Mouse (Mus musculus) forebrain, embryonic 13.5 days (tissue): ENCODE measurements around the gene Gtsf1. TPM values are rescaled to one million over a fixed set of nuclear protein-coding genes. Genes with fewer than 3 reads are reported as not detected.
A peak's percentile ranks its signal among the peaks of the same experiment; 100 is the strongest.

Experiments
- ATAC-seq: fragments of 200-750 bp; cut with Nextera tagmentation; 2 replicates; pipeline ENCODE4 v1.8.0; 2017
- H3K27ac ChIP-seq: fragments of 300-500 bp; sonication (generic); 2 replicates; pipeline ENCODE4 v1.5.1; 2015; ENCODE audit warnings: inconsistent platforms, mild to moderate bottlenecking, moderate library complexity
- H3K27me3 ChIP-seq: fragments of 300-500 bp; sonication (generic); 2 replicates; pipeline ENCODE4 v1.6.1; 2015; ENCODE audit warnings: mild to moderate bottlenecking, inconsistent platforms
- H3K36me3 ChIP-seq: fragments of 300-500 bp; sonication (generic); 2 replicates; pipeline ENCODE4 v1.6.1; 2015; ENCODE audit warnings: mild to moderate bottlenecking, inconsistent platforms; ENCODE audit not compliant: poor library complexity, severe bottlenecking
- H3K4me1 ChIP-seq: fragments of 300-500 bp; sonication (generic); 2 replicates; pipeline ENCODE4 v1.6.1; 2015; ENCODE audit warnings: inconsistent platforms
- H3K4me2 ChIP-seq: fragments of 300-500 bp; sonication (generic); 2 replicates; pipeline ENCODE4 v1.6.1; 2015; ENCODE audit warnings: inconsistent platforms, mild to moderate bottlenecking, moderate library complexity
- H3K4me3 ChIP-seq: fragments of 300-500 bp; sonication (generic); 2 replicates; pipeline ENCODE4 v1.5.1; 2015; ENCODE audit warnings: mild to moderate bottlenecking, inconsistent platforms
- H3K9ac ChIP-seq: fragments of 300-500 bp; sonication (generic); 2 replicates; pipeline ENCODE4 v1.6.1; 2015; ENCODE audit warnings: mild to moderate bottlenecking, inconsistent platforms
- H3K9me3 ChIP-seq: fragments of 300-500 bp; sonication (generic); replicated peaks from 2 replicates; pipeline ENCODE4 v1.6.1; 2016; ENCODE audit warnings: inconsistent platforms
- WGBS: fragments of 180-500 bp; shearing (Covaris S2); methylation state at CpG from one replicate; pipeline ENCODE4 v1.1.7; 2015; 5-methylcytosine and 5-hydroxymethylcytosine counted together
- polyA plus RNA-seq: library from polyadenylated mRNA; unstranded; fragments of >200 nt; fragmentation: Nextera tagmentation; extraction: Ambion mirVana; gene quantifications from 2 replicates; pipeline ENCODE4 v1.2.1, GENCODE M21; 2015

Gtsf1 gene
- polyA plus RNA-seq, 1 experiment from 2014 or later = not detected

DNA sequence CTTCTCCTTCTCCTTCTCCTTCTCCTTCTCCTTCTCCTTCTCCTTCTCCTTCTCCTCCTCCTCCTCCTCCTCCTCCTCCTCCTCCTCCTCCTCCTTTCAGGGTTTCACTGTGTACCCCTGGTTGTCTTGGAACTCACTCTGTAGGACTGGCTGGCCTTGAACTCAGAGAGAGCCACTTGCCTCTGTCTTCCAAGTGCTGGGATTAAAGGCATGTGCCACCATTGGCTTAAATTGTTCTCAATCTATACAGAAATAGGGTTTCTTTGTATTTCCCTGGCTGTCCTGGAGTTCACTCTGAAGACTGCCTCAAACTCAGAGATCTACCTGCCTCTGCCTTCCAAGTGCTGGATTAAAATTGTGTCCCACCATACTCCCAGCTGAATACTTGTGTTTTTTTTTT, 57.8 kb downstream of the Gtsf1 start:
- Histone ChIP-seq H3K4me2 (no peak overlapping the region), H3K4me1 (no peaks in the 10 kb centered on the region), H3K27me3 (no peaks in the 10 kb centered on the region), H3K9ac (no peak overlapping the region), H3K36me3 (no peaks in the 10 kb centered on the region), H3K9me3 (no peaks in the 10 kb centered on the region), H3K4me3 (no peak overlapping the region), H3K27ac (no peak overlapping the region)
- ATAC-seq = no peak

DNA sequence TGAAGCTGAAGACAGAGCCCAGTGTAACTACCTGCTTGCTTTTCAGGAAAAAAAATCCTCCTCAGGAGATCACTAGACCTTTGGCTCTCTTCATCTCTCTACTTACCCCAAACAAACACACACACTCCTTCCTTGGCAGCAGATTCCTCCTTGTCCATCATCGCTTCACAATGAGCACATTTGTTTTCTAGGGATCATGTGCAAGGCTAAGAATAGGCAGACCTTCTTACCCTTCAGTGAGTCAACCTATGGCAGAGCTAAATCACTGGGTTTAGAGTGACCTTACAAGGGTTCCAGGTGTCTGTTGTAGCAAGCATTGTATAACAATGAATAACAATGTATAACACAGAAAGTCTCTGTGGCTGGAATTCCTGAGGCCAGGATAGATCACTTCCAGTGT, 58.5 kb downstream of the Gtsf1 start:
- Histone ChIP-seq H3K27me3 (peaks cover 4% of the 10 kb centered on the region; the same call in 1 of the 2 replicates), H3K4me2 (no peak overlapping the region), H3K36me3 (no peaks in the 10 kb centered on the region), H3K27ac (no peak overlapping the region), H3K4me3 (no peak overlapping the region), H3K9ac (no peak overlapping the region), H3K9me3 (no peaks in the 10 kb centered on the region), H3K4me1 (peaks cover 4% of the 10 kb centered on the region)
- ATAC-seq = no peak
- WGBS = 86% methylated on average over 1 of the region's 1 CpGs

DNA sequence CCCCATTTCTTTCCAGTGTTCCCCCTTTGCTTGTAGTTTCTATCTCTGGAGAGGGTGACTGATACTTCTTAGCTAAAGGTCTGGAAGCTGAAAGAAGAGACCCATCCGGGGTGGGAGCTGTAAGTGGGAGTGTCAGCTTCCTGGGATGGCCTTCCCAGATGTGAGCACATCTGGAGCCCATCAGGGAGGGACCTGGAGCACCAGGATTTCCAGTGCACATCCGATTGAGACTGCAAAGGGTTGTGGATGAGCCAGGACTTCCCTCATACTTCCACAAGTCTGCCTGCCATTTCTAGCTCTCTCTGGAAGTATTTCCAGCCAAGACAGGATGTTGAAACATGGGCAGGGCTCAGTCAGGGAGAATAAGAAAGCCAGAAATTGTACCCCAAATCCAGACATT, 59.1 kb downstream of the Gtsf1 start:
- Histone ChIP-seq H3K4me3 (no peak overlapping the region), H3K27me3 (peaks cover 8% of the 10 kb centered on the region; the same call in 1 of the 2 replicates), H3K9ac (no peak overlapping the region), H3K27ac (no peak overlapping the region), H3K4me2 (no peak overlapping the region), H3K36me3 (no peaks in the 10 kb centered on the region), H3K4me1 (peaks cover 9% of the 10 kb centered on the region), H3K9me3 (no peaks in the 10 kb centered on the region)
- no peak for ATAC-seq
- 57% methylated on average over 2 of the region's 2 CpGs for WGBS

DNA sequence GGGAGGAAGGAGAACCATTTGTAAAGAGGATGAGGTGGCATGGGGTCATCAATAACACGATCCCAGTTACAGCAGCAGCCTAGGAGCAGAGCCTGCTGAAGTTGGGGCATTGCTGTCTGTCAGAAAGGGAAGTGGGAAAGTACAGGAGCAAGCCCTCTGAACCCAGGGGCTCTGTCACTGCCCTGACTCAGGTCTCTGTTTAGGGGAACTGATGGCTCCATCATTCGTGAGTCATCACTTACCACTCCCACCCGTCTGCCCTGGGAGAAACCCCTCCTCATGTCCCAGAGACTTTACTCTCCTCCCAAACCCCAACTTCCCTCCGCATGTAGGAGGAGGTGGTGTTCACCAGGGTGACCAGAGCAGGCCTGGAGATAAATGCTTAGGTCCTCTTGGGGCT, 59.8 kb downstream of the Gtsf1 start:
- no peak for ATAC-seq
- 67% methylated on average over 4 of the region's 4 CpGs for WGBS

DNA sequence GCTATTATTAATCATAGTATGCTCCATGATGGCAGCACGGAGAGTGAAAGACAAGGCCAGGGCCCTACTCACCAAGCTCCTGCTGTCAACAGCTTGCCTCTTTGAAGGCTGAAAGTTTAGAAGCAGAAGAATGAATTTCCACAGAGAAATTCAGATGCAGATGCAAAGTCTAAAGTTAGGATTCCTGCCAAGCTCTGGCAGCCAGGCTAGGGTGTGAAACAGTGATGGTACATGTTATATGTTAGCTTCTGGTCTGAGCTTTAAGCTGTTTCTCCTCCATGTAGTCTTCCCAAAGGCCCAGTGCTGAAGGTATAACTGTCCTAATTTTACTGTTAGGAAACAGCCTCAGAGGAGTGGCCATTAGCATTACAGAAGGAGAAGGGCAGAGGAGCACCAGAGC, 61.1 kb downstream of the Gtsf1 start:
- H3K4me1 ChIP-seq = peaks cover 26% of the 10 kb centered on the region
- no peaks in the 10 kb centered on the region for H3K9me3 ChIP-seq
- WGBS = 76% methylated on average over 1 of the region's 1 CpGs
- no peak overlapping the region for H3K27ac ChIP-seq
- peaks cover 11% of the 10 kb centered on the region; the same call in 1 of the 2 replicates for H3K27me3 ChIP-seq
- H3K9ac ChIP-seq = no peak overlapping the region
- ATAC-seq = no peak
- no peak overlapping the region for H3K4me3 ChIP-seq
- no peaks in the 10 kb centered on the region for H3K36me3 ChIP-seq
- no peak overlapping the region for H3K4me2 ChIP-seq

More for the DNA sequence above, 59.8 kb downstream of the Gtsf1 start:
- H3K36me3 ChIP-seq = no peaks in the 10 kb centered on the region
- no peak overlapping the region for H3K27ac ChIP-seq
- peaks cover 17% of the 10 kb centered on the region for H3K4me1 ChIP-seq
- peaks cover 11% of the 10 kb centered on the region; the same call in 1 of the 2 replicates for H3K27me3 ChIP-seq
- no peak overlapping the region for H3K9ac ChIP-seq
- H3K4me2 ChIP-seq = no peak overlapping the region
- H3K4me3 ChIP-seq = no peak overlapping the region
- no peaks in the 10 kb centered on the region for H3K9me3 ChIP-seq

DNA sequence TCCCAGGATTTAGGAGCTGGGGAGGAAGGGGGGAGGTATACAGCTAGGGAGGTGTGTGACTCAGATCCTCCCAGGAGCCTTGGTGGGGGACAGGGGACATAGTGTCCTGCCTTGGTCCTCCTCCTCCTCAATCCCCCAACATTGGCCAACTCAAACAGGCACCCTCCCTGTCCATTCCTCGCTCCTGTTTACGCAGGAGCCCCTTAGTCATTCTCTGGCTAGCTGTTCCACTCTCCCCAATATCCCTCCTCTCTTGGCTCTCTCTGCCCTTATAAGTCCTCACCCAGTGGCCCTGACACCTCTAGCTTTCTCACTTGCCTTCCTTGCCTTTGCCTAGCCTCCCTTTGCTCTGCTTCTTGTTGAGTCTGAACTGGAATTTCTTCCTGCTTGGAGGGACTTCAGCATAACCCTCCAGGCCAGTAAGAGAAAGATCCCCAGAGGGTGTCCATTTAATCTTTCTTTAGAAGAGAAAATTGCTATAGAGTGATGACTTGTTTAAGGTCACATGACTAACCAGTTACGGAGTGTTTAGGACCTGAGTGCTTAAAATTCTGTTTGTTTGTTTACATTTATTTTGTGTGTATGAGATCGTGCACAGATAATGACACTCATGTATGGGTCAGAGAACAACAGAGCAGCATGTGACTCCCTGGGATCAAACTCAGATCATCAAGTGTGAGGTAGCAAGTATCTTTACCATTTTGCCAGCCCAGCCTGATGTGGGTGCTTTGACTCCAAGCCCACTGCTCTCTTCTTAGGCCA, 61.9 kb downstream of the Gtsf1 start:
- H3K27me3 ChIP-seq = peaks cover 11% of the 10 kb centered on the region; the same call in 1 of the 2 replicates
- WGBS = 84% methylated on average over 4 of the region's 4 CpGs
- no peak overlapping the region for H3K4me3 ChIP-seq
- no peak for ATAC-seq
- H3K4me1 ChIP-seq = peaks cover 26% of the 10 kb centered on the region
- H3K9ac ChIP-seq = no peak overlapping the region
- no peak overlapping the region for H3K4me2 ChIP-seq
- H3K27ac ChIP-seq = no peak overlapping the region
- H3K9me3 ChIP-seq = no peaks in the 10 kb centered on the region
- H3K36me3 ChIP-seq = no peaks in the 10 kb centered on the region

DNA sequence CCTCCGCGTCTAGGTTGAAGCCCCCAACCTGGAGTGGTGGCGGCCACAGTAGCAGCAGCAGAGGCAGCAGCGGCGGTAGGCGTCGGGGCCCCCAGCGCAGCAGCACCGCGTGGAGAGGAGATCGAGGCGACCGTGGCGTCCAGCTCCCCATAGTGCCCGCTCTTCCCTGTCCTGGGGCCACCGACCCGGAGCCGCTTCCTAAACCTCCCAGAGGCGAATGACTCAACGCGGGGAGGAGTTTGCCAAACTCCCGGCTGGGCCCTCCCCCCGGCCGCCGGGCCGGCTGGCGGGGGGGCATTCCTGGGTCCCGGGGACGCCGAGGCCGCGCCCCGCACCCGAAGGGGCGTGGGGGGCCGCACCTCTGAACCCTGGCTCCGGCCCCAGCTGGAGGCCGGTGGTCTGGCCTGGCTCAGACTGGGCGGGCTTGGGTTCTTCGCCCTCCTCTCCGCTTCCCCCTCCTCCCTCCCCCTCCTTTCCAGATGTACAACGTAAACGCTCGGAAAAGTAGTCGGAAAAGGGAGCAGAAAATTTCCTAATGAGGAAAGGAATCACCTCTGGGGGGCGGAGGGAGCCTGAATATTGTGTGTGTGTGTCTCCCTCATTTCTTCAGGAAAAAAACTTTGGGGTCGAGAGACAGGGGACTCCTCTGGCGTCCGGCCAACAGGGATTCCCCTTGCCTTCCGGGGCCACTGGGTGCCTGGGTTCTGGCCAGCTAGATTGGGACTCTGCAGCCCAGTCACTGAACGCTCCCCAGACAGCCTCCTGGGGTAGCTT, 63.7 kb downstream of the Gtsf1 start, which contains the start of gene Itga5:
Itga5 (minus strand) TSS at position 388 of the 774 bp plus-strand sequence.
- H3K9ac ChIP-seq = peak within 1 kb of the TSS; percentile 76
- peak; percentile 68 for ATAC-seq
- H3K4me3 ChIP-seq = peak within 1 kb of the TSS; percentile 59
- peaks cover 26% of the 10 kb centered on the region for H3K4me1 ChIP-seq
- H3K27me3 ChIP-seq = peaks cover 11% of the 10 kb centered on the region; the same call in 1 of the 2 replicates
- no peak within 1 kb of the TSS for H3K27ac ChIP-seq
- no peaks in the 10 kb centered on the region for H3K36me3 ChIP-seq
- no peaks in the 10 kb centered on the region for H3K9me3 ChIP-seq
- whole genome bisulfite sequencing = under 1% methylated on average over 44 of the region's 51 CpGs
- peak within 1 kb of the TSS; percentile 91 for H3K4me2 ChIP-seq

DNA sequence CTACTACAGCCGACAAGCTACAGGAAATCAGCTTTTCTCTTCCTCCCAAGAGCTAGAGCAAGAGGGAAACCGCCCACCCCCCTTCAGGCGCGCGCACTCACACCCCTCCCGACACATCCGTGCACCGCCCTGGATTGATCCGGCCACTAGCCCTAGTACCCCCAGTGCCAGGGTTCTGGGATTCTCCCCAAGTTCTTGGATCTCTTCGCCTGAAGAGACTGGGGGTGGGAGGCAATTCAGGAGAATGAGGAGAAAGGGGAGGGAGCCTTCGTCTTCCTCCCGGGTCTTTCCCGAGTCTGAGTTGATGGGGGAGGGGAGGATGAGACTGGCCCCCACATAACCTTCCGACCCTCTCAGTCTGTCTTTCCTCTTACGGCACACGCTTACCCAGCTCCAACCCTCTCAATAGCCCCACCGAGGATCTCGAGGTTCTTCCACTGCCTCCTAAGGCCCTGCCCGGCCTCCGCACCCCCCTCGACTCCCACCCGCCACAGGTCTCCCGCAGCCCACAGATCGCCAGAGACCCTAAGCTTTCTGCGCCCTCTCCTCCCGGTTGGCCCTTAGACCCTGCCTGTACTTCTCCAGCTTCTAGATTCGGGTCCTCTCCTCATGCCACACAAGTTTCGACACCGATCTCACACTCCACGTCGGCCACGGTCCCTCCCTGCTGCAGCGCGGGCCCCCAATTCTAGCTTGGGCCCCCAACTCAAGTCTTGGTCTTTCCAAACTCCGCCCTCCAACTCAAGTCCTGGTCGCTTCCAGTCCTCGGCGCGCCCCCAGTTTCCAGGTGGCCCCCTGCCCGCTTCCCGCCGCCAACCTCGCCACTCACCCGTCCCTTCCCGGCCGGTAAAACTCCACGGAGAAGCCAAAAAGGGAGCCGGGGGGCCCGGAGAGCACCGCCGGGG, 64.5 kb downstream of the Gtsf1 start:
- Histone ChIP-seq H3K36me3 (no peaks in the 10 kb centered on the region), H3K4me1 (peaks cover 26% of the 10 kb centered on the region), H3K27me3 (peaks cover 11% of the 10 kb centered on the region; the same call in 1 of the 2 replicates), H3K4me3 (peak overlapping the region; percentile 59), H3K4me2 (peak overlapping the region; percentile 91), H3K9me3 (no peaks in the 10 kb centered on the region), H3K9ac (peak overlapping the region; percentile 76), H3K27ac (no peak overlapping the region)
- under 1% methylated on average over 51 of the region's 51 CpGs for WGBS
- ATAC-seq = peak; percentile 52

DNA sequence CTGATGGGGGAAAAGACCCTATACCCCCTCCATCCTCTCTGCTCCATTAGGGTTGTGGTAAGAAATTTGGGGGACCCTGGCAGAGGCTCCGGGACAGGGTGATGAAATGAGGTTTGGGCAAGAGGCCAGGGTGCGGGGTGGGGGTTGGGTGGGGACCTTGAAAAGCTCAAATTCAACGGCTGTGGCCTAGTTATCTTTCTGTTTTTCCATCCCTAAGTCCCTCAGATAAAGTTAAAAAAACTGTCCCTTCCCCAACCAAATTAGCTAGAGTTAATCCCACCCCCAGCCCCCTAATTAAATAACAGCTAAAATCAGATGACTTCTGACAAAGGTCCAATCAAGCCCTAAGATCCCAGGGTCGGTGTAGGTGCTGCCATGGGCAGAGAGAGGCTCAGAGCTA, 65.5 kb downstream of the Gtsf1 start:
- H3K27ac ChIP-seq = no peak overlapping the region
- peaks cover 26% of the 10 kb centered on the region for H3K4me1 ChIP-seq
- H3K9ac ChIP-seq = no peak overlapping the region
- H3K4me3 ChIP-seq = no peak overlapping the region
- 51% methylated on average over 4 of the region's 4 CpGs for WGBS
- no peak for ATAC-seq
- H3K27me3 ChIP-seq = peaks cover 11% of the 10 kb centered on the region; the same call in 1 of the 2 replicates
- peak overlapping the region; percentile 91 for H3K4me2 ChIP-seq
- H3K9me3 ChIP-seq = no peaks in the 10 kb centered on the region
- H3K36me3 ChIP-seq = no peaks in the 10 kb centered on the region

DNA sequence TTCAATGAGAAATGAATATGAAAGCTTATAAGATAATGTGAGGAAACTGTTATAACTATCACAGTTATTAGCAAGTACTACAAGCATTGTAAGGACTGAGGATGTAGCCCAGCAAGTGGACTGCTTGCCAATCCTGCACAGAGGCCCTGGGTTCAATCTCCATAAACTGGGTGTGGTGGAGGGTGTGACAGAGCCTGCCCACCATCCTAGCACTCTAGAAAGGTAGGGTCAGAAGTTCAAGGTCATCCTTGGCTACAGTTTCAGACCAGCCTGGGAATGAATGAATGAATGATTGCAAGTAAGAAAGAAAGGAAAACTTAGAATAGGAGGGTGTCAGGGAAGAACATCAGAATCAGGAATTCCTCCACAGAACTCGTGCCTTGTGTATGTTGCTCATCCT, 66.5 kb downstream of the Gtsf1 start:
- WGBS = 61% methylated on average over 1 of the region's 1 CpGs
- ATAC-seq = no peak
- Histone ChIP-seq H3K9me3 (no peaks in the 10 kb centered on the region), H3K9ac (no peak overlapping the region), H3K4me1 (peaks cover 26% of the 10 kb centered on the region), H3K4me3 (no peak overlapping the region), H3K27ac (no peak overlapping the region), H3K4me2 (no peak overlapping the region), H3K36me3 (no peaks in the 10 kb centered on the region), H3K27me3 (peaks cover 11% of the 10 kb centered on the region; the same call in 1 of the 2 replicates)

DNA sequence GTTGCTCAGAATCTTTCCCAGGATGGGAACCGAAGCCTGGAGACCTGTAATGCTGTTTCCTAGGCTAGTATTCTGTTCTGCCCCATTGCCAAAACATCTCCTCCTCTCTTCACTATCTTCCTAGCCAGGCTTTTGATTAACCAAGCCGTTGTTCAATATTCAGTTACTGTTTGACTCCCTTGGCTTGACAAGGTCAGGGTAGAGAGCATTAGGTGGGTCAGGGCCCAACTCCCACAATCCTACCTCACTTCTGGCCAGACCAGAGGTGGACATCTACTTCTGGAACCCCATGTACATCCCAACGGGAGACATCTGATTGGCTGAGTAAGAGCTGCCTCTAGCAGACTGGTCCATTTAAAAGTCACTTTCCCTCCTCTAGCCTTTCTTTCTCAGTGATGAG, 67.3 kb downstream of the Gtsf1 start:
- no peak for ATAC-seq
- no peaks in the 10 kb centered on the region for H3K36me3 ChIP-seq
- WGBS = 93% methylated on average over 3 of the region's 3 CpGs

More for the DNA sequence above, 67.3 kb downstream of the Gtsf1 start:
- Histone ChIP-seq H3K27me3 (peaks cover 11% of the 10 kb centered on the region; the same call in 1 of the 2 replicates), H3K9ac (no peak overlapping the region), H3K4me3 (no peak overlapping the region), H3K9me3 (no peaks in the 10 kb centered on the region), H3K27ac (no peak overlapping the region), H3K4me1 (peaks cover 26% of the 10 kb centered on the region), H3K4me2 (no peak overlapping the region)
